Mouse (Mus musculus) bone marrow, adult 2 months (tissue): ENCODE results near the gene Irf5.

Experiments used
- CTCF ChIP-seq: fragments of 200-500 bp; IDR thresholded peaks from 2 replicates; pipeline ENCODE4 v1.5.1; 2011; ENCODE audit warnings: low read length, control low read depth; ENCODE audit not compliant: control insufficient read depth, insufficient read depth
- POLR2A ChIP-seq: fragments of 200-500 bp; IDR thresholded peaks from 2 replicates; pipeline ENCODE4 v1.6.1; 2011; ENCODE audit warnings: low read depth, mild to moderate bottlenecking, control low read depth, low read length, borderline replicate concordance; ENCODE audit not compliant: control insufficient read depth

DNA sequence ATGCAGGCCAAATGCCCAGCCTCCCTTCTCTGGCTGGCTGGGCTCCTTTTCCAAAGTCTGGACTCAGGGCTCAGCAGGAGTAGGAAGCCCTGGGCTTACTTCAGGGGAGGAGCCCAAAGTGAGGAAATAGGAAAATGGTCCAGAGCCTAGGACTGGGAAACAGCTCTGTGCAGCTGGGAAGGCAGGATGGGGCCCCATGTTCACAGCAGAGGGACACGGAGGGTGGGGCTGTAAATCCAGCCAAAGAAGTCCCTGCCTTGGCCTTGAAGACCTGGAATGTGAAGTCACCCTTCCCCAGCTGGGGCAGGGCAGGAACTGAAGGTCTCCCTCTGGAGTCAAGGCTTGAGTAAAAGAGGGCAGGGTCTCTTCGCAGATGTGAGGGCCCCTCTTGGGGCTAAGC lies 17.3 kb upstream of the Irf5 start:
- TF ChIP-seq POLR2A (no peak), CTCF (no peak)
